Mouse (Mus musculus): ENCODE measurements around the gene Cacna1i. TPM values are rescaled to one million over a fixed set of nuclear protein-coding genes. Genes with fewer than 3 reads are reported as not detected.

The Cacna1i gene
- polyA plus RNA-seq, 1 experiment from 2014 or later, result not detected

DNA sequence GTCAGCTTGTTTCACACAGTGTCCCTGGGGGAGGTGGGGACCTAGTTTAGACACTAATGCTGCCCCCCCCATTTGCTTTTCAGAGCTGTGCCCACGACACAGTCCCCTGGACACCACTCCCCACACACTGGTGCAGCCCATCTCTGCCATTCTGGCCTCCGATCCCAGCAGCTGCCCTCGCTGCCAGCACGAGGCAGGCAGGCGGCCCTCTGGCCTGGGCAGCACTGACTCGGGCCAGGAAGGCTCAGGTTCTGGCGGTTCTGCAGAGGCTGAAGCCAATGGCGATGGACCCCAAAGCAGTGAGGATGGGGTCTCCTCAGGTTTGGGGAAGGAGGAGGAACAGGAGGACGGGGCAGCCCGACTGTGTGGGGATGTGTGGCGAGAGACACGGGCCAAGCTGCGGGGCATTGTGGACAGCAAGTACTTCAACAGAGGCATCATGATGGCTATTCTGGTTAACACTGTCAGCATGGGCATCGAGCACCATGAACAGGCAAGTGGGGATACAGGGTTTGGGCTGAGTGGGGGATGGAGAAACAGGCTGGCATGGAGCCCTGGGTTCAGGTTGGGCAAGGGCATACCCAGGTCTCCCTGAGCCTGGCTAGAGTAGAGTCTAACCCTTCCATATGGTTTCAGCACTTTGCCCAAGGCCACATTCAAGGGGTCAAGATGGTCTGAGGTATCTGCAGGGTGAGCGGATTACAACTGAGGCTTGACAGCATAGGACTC lies 74.9 kb downstream of the Cacna1i start:
- Histone ChIP-seq H3K27ac (replicated peaks in 1 of 2; ENCODE audit: control insufficient read depth in 1 of 2, insufficient read depth in 1 of 2, low read depth in 2 of 2, low read length in 2 of 2) (no peak overlapping the region), H3K27me3 (ENCODE audit: control insufficient read depth, insufficient read depth, low read length) (peaks cover 9% of the 10 kb centered on the region; the same call in 1 of the 2 replicates), H3K9me3 (ENCODE audit: control insufficient read depth, low read length) (no peaks in the 10 kb centered on the region), H3K4me1 (ENCODE audit: control insufficient read depth in 2 of 2, insufficient read depth in 2 of 2, low read length in 2 of 2) (peaks cover 6 to 7% of the 10 kb centered on the region in 2 experiments; a peak in 2 of 4 replicates), H3K4me3 (ENCODE audit: control insufficient read depth in 1 of 2, insufficient read depth in 1 of 2, low read depth in 1 of 2, low read length in 2 of 2) (no peak overlapping the region), H3K9ac (ENCODE audit: low read length) (no peak overlapping the region), H3K4me2 (ENCODE audit: low read length) (no peak overlapping the region), H3K36me3 (ENCODE audit: control insufficient read depth, insufficient read depth, low read length) (no peaks in the 10 kb centered on the region)
- ATAC-seq (ENCODE audit: insufficient number of reproducible peaks, insufficient read depth, low FRiP score, low read depth), result no peak; the same call in 1 of the 2 replicates
- WGBS, result 86% methylated on average over 15 of the region's 15 CpGs

DNA sequence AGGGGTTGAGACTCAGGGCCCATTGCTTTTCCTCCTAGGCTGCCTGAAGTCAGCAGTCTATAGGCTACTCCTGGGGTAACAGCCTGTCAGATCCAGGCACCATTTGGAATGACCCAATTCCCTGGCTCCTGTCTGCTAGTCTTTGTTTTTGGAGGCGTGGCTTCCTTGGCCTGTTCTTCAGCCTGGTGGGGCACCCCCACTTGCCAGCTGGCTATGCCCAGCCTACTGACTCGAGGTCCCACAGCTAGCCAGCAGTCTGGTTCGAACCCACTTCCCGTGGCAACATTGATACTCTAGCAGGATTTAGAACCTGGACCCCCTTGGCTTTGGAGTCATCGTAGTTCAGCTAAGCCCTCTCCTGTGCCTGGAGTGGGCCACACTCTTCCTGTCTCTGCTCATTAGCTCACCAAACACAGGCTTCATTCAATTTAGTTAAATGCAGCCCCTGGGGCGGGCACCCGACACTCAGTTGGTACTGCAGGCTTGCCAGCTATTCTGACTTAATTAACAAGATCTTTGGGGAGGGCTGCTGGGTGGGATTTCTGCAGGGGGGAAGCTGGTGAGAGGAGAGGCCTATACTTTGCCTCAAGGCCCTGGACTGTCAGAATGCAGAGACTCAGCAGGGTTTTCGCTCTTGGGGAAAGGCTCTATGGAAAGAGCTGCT lies 75.6 kb downstream of the Cacna1i start:
- no peak overlapping the region for H3K4me3 ChIP-seq (ENCODE audit: control insufficient read depth in 1 of 2, insufficient read depth in 1 of 2, low read depth in 1 of 2, low read length in 2 of 2)
- H3K9me3 ChIP-seq (ENCODE audit: control insufficient read depth, low read length), result no peaks in the 10 kb centered on the region
- no peak overlapping the region for H3K27ac ChIP-seq (replicated peaks in 1 of 2; ENCODE audit: control insufficient read depth in 1 of 2, insufficient read depth in 1 of 2, low read depth in 2 of 2, low read length in 2 of 2)
- no peak overlapping the region for H3K4me2 ChIP-seq (ENCODE audit: low read length)
- H3K27me3 ChIP-seq (ENCODE audit: control insufficient read depth, insufficient read depth, low read length), result peaks cover 16% of the 10 kb centered on the region
- H3K36me3 ChIP-seq (ENCODE audit: control insufficient read depth, insufficient read depth, low read length), result no peaks in the 10 kb centered on the region
- no peak overlapping the region for H3K9ac ChIP-seq (ENCODE audit: low read length)
- no peak for ATAC-seq (ENCODE audit: insufficient number of reproducible peaks, insufficient read depth, low FRiP score, low read depth)
- H3K4me1 ChIP-seq (ENCODE audit: control insufficient read depth in 2 of 2, insufficient read depth in 2 of 2, low read length in 2 of 2), result peaks cover 6 to 9% of the 10 kb centered on the region in 2 experiments; a peak in 2 of 4 replicates
- 80% methylated on average over 8 of the region's 8 CpGs for WGBS

DNA sequence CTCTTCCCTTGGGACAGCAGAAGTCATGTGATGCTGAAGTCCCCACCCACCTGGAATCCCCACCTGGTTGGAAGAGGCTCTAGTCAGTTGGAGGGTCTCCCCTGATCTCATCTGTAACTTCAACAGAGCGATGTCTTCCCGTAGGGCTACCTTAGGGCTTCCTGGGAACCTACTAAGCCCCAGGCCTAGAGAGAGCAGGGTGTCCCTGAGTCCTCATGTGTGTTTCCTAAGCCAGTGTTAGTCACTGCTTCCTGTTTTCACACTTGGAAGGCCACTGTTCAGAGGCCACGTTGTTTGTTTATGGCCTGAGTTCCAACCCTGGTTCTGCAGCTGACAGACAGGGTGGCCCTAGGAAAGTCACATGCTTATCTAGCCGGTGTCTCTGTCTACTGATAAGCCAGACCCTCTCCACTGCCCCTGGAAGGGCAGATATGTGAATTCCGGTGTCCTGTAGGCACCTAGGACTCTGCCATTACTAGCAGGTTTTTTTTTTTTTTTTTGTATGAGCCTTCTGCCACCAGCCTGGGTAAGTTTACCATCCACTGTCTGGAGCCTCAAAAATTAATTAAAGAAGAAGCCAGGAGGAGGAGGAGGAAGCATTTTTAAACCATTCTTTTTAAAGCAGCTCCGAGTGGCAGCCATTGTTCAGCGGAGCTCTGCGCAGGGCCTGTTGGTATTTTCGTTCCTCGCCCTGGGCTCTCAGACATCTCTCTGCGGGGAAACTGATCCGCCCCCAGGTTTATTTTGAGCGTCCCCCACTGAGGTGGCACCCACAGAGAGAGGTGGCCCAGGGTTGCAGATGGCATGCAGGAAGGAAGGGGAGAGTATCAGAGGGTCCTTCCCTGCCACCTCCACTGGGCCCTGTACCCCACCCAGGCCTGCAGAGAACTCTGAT lies 77.0 kb downstream of the Cacna1i start:
- 36% methylated on average over 13 of the region's 13 CpGs for WGBS
- no peak for ATAC-seq (ENCODE audit: insufficient number of reproducible peaks, insufficient read depth, low FRiP score, low read depth)
- Histone ChIP-seq H3K4me1 (ENCODE audit: control insufficient read depth in 2 of 2, insufficient read depth in 2 of 2, low read length in 2 of 2) (peaks cover 6 to 9% of the 10 kb centered on the region in 2 experiments; a peak in 2 of 4 replicates), H3K36me3 (ENCODE audit: control insufficient read depth, insufficient read depth, low read length) (no peaks in the 10 kb centered on the region), H3K27ac (replicated peaks in 1 of 2; ENCODE audit: control insufficient read depth in 1 of 2, insufficient read depth in 1 of 2, low read depth in 2 of 2, low read length in 2 of 2) (no peak overlapping the region), H3K4me3 (ENCODE audit: control insufficient read depth in 1 of 2, insufficient read depth in 1 of 2, low read depth in 1 of 2, low read length in 2 of 2) (no peak overlapping the region), H3K27me3 (ENCODE audit: control insufficient read depth, insufficient read depth, low read length) (peaks cover 22% of the 10 kb centered on the region), H3K9me3 (ENCODE audit: control insufficient read depth, low read length) (no peaks in the 10 kb centered on the region), H3K9ac (ENCODE audit: low read length) (no peak overlapping the region), H3K4me2 (ENCODE audit: low read length) (no peak overlapping the region)

DNA sequence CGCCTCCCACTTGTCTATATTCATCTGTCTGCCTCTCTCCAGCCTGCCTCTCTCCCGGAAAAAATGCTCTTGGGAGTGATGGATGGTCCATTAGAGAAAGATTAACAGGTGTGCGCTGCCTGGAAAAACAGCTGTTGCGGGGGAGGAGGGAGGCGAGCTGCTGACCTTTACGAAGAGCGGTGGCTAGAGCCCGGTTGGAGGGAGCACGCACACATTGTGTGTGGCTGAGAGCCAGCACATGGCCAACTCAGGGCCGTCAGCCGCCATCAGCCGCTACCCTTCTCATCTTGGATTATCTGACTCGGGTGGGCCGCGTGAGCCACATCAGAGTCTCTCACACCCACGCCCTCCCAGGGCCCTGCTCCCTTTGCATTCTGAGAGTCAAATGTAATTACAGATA lies 79.9 kb downstream of the Cacna1i start:
- H3K4me3 ChIP-seq (ENCODE audit: control insufficient read depth in 1 of 2, insufficient read depth in 1 of 2, low read depth in 1 of 2, low read length in 2 of 2), result no peak overlapping the region
- H3K36me3 ChIP-seq (ENCODE audit: control insufficient read depth, insufficient read depth, low read length), result no peaks in the 10 kb centered on the region
- peaks cover 6 to 9% of the 10 kb centered on the region in 2 experiments; a peak in 2 of 4 replicates for H3K4me1 ChIP-seq (ENCODE audit: control insufficient read depth in 2 of 2, insufficient read depth in 2 of 2, low read length in 2 of 2)
- H3K4me2 ChIP-seq (ENCODE audit: low read length), result no peak overlapping the region
- no peak for ATAC-seq (ENCODE audit: insufficient number of reproducible peaks, insufficient read depth, low FRiP score, low read depth)
- no peak overlapping the region for H3K27ac ChIP-seq (replicated peaks in 1 of 2; ENCODE audit: control insufficient read depth in 1 of 2, insufficient read depth in 1 of 2, low read depth in 2 of 2, low read length in 2 of 2)
- H3K9ac ChIP-seq (ENCODE audit: low read length), result no peak overlapping the region
- 19% methylated on average over 16 of the region's 16 CpGs for WGBS
- H3K27me3 ChIP-seq (ENCODE audit: control insufficient read depth, insufficient read depth, low read length), result peaks cover 22% of the 10 kb centered on the region
- H3K9me3 ChIP-seq (ENCODE audit: control insufficient read depth, low read length), result no peaks in the 10 kb centered on the region

DNA sequence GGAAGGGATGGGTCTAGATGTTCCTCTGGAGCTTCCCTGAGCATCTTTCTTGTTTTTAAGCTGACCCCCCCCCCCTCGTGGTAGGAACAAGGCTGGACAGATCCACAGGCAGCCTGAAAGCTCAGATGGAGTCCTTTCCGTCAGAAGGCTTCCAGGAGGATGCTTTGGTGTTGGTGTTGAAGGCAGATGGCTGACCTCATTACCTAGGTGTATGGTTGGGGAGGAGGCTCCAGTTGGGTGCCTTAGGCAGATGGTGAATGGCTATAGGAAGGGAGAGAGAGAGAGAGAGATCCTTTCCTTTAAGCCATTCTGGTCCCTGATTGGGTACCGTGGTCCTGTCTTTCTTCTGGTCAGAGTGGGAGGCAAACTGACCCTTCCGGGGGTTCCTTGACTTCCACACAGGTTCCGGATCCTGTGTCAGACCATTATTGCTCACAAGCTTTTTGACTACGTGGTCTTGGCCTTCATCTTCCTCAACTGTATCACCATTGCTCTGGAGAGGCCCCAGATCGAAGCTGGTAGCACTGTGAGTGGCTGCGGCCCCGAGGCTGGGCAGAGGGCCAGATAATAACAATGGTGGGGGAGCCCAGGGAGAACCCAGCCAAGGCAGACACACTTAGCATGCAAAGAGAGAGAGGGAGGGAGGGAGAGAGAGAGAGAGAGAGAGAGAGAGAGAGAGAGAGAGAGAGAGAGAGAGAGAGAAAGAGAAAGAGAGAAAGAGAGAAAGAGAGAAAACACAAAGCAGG lies 86.4 kb downstream of the Cacna1i start:
- 55% methylated on average over 9 of the region's 9 CpGs for WGBS
- H3K4me3 ChIP-seq (ENCODE audit: control insufficient read depth in 1 of 2, insufficient read depth in 1 of 2, low read depth in 1 of 2, low read length in 2 of 2), result no peak overlapping the region
- no peak overlapping the region for H3K4me2 ChIP-seq (ENCODE audit: low read length)
- H3K36me3 ChIP-seq (ENCODE audit: control insufficient read depth, insufficient read depth, low read length), result no peaks in the 10 kb centered on the region
- no peak for ATAC-seq (ENCODE audit: insufficient number of reproducible peaks, insufficient read depth, low FRiP score, low read depth)
- H3K27me3 ChIP-seq (ENCODE audit: control insufficient read depth, insufficient read depth, low read length), result peaks cover 3% of the 10 kb centered on the region; the same call in 1 of the 2 replicates
- no peak overlapping the region for H3K27ac ChIP-seq (replicated peaks in 1 of 2; ENCODE audit: control insufficient read depth in 1 of 2, insufficient read depth in 1 of 2, low read depth in 2 of 2, low read length in 2 of 2)
- H3K4me1 ChIP-seq (ENCODE audit: control insufficient read depth in 2 of 2, insufficient read depth in 2 of 2, low read length in 2 of 2), result 0 out of 4 replicates have a peak, but pooled peaks cover 0 to 2% of the 10 kb centered on the region in 2 experiments
- H3K9me3 ChIP-seq (ENCODE audit: control insufficient read depth, low read length), result no peaks in the 10 kb centered on the region
- H3K9ac ChIP-seq (ENCODE audit: low read length), result no peak overlapping the region

DNA sequence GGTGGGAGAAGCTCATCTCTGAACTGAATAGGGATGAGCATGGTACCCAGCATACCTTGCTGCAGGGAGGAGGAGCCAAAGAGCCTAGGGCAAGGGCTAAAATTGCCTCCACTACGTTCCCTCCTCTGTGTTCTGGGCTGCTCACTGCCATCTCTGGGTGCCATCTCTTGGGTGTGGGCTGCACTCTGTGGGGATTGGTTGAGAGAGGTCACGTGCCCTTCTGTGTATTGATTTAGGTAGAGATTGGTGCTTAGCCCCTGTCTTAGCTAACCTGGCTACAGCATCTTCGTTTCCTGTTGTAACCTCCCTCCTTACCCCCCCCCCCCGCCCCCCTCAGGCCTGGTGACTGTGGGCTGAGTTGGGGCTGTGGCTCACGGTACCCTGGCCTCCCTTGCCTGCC lies 87.8 kb downstream of the Cacna1i start:
- no peaks in the 10 kb centered on the region for H3K36me3 ChIP-seq (ENCODE audit: control insufficient read depth, insufficient read depth, low read length)
- H3K9me3 ChIP-seq (ENCODE audit: control insufficient read depth, low read length), result peaks cover 2% of the 10 kb centered on the region
- no peak for ATAC-seq (ENCODE audit: insufficient number of reproducible peaks, insufficient read depth, low FRiP score, low read depth)
- no peak overlapping the region for H3K4me2 ChIP-seq (ENCODE audit: low read length)
- H3K4me3 ChIP-seq (ENCODE audit: control insufficient read depth in 1 of 2, insufficient read depth in 1 of 2, low read depth in 1 of 2, low read length in 2 of 2), result no peak overlapping the region
- H3K27me3 ChIP-seq (ENCODE audit: control insufficient read depth, insufficient read depth, low read length), result peaks cover 3% of the 10 kb centered on the region; the same call in 1 of the 2 replicates
- H3K9ac ChIP-seq (ENCODE audit: low read length), result no peak overlapping the region
- H3K27ac ChIP-seq (replicated peaks in 1 of 2; ENCODE audit: control insufficient read depth in 1 of 2, insufficient read depth in 1 of 2, low read depth in 2 of 2, low read length in 2 of 2), result no peak overlapping the region
- 58% methylated on average over 3 of the region's 5 CpGs for WGBS
- H3K4me1 ChIP-seq (ENCODE audit: control insufficient read depth in 2 of 2, insufficient read depth in 2 of 2, low read length in 2 of 2), result 0 out of 4 replicates have a peak, but pooled peaks cover 0 to 2% of the 10 kb centered on the region in 2 experiments

DNA sequence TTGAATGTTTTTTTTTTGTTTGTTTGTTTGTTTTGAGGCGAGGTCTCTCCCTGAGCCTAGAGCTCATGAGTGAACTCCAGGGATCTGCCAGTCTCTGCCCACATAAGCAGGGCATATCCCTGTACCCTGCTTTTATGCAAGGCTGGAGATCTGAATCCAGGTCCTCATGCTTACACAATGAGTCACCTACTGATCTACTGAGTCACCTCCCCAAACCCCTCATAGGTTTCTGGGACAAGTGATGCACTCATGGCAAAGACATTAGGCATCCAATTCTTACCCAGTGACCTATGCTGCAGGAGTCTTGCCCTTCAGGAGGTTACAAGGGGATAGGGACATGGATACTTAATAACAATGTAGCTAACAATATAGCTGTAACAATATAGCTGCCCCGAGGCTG lies 100.1 kb downstream of the Cacna1i start:
- Histone ChIP-seq H3K27ac (replicated peaks in 1 of 2; ENCODE audit: control insufficient read depth in 1 of 2, insufficient read depth in 1 of 2, low read depth in 2 of 2, low read length in 2 of 2) (no peak overlapping the region), H3K9ac (ENCODE audit: low read length) (no peak overlapping the region), H3K4me1 (ENCODE audit: control insufficient read depth in 2 of 2, insufficient read depth in 2 of 2, low read length in 2 of 2) (no peaks in the 10 kb centered on the region), H3K27me3 (ENCODE audit: control insufficient read depth, insufficient read depth, low read length) (peaks cover 7% of the 10 kb centered on the region; the same call in 1 of the 2 replicates), H3K4me3 (ENCODE audit: control insufficient read depth in 1 of 2, insufficient read depth in 1 of 2, low read depth in 1 of 2, low read length in 2 of 2) (no peak overlapping the region), H3K4me2 (ENCODE audit: low read length) (no peak overlapping the region), H3K36me3 (ENCODE audit: control insufficient read depth, insufficient read depth, low read length) (no peaks in the 10 kb centered on the region), H3K9me3 (ENCODE audit: control insufficient read depth, low read length) (no peaks in the 10 kb centered on the region)
- 82% methylated on average over 2 of the region's 2 CpGs for WGBS
- no peak for ATAC-seq (ENCODE audit: insufficient number of reproducible peaks, insufficient read depth, low FRiP score, low read depth)

Data from heart, embryonic 14.5 days (tissue).